Mouse (Mus musculus): ENCODE data around the gene Fam71a. TPM values are rescaled to one million over a fixed set of nuclear protein-coding genes. Genes with fewer than 3 reads are reported as not detected.

The Fam71a gene
- total and polyA plus RNA-seq, 3 experiments: not detected

GRCm38 (mm10) chr1:191135406-191135805 is 29.2 kb downstream of the Fam71a start:
- dilution Hi-C loops (cut with MboI; ENCODE audit: extremely low pct_ligation_motif_present, extremely low pct_unique_long_range_greater_than_20kb, low sequenced_read_pairs): no loop called here
- H3K27me3 ChIP-seq (replicated peaks): no peaks in the 10 kb centered on the region
- in situ Hi-C loops (cut with MboI; ENCODE audit: low pct_ligation_motif_present, low pct_unique_long_range_greater_than_20kb, low sequenced_read_pairs): no loop called here
- H3K4me1 ChIP-seq (ENCODE audit: control insufficient read depth in 1 of 2, insufficient read depth in 2 of 2): peaks cover 0 to 21% of the 10 kb centered on the region in 2 experiments; a peak in 2 of 4 replicates
- H3K36me3 ChIP-seq (replicated peaks in 1 of 2; ENCODE audit: control insufficient read depth in 1 of 2, insufficient read depth in 1 of 2, low read length in 1 of 2): no peaks in the 10 kb centered on the region
- H3K4me3 ChIP-seq (replicated peaks in 1 of 3; ENCODE audit: low read depth in 2 of 3, low read length in 2 of 3, poor library complexity in 1 of 3): no peak overlapping the region
- TF ChIP-seq KAT2A (IDR thresholded peaks at IDR 0.05; ENCODE audit: insufficient replicate concordance, low read length): no peak
- no peak for TF ChIP-seq RCOR1 (conservative IDR thresholded peaks at IDR 0.05; ENCODE audit: low read depth, low read length)
- TF ChIP-seq MYC (IDR thresholded peaks at IDR 0.05; ENCODE audit: low read depth, low read length): no peak
- no peak for TF ChIP-seq GABPA (IDR thresholded peaks at IDR 0.05; ENCODE audit: insufficient replicate concordance, low read depth, low read length)
- TF ChIP-seq ZC3H11A (IDR thresholded peaks at IDR 0.05; ENCODE audit: low read depth, low read length): no peak
- TF ChIP-seq USF1 (IDR thresholded peaks at IDR 0.05; ENCODE audit: low read depth, low read length): no peak
- TF ChIP-seq ZKSCAN1 (IDR thresholded peaks at IDR 0.05; ENCODE audit: borderline replicate concordance, low read depth, low read length): no peak
- TF ChIP-seq ZNF384 (IDR thresholded peaks at IDR 0.05; ENCODE audit: low read depth, low read length): no peak
- TF ChIP-seq BHLHE40 (IDR thresholded peaks at IDR 0.05; ENCODE audit: low read depth, low read length): no peak
- no peak for TF ChIP-seq CHD1 (IDR thresholded peaks at IDR 0.05; ENCODE audit: low read depth, low read length)
- TF ChIP-seq NRF1 (IDR thresholded peaks at IDR 0.05; ENCODE audit: low read depth, low read length): no peak
- no peak for TF ChIP-seq JUN (IDR thresholded peaks at IDR 0.05; ENCODE audit: insufficient read depth, low read depth, low read length)
- no peak for TF ChIP-seq UBTF (IDR thresholded peaks at IDR 0.05; ENCODE audit: low read depth, low read length)
- TF ChIP-seq HCFC1 (IDR thresholded peaks at IDR 0.05; ENCODE audit: low read depth, low read length): no peak
- no peaks in the 10 kb centered on the region for H3K79me2 ChIP-seq (replicated peaks; ENCODE audit: control insufficient read depth, extremely low read depth, insufficient read depth, poor library complexity, severe bottlenecking)
- peaks cover 1% of the 10 kb centered on the region for H3K9me3 ChIP-seq (replicated peaks; ENCODE audit: low read length)
- no peak overlapping the region for H3K27ac ChIP-seq (ENCODE audit: insufficient read depth, low read depth)
- no peak for DNase-seq (ENCODE audit: extremely low read depth)
- H3K9ac ChIP-seq (ENCODE audit: insufficient read depth, low read depth): no peak overlapping the region
- H3K4me2 ChIP-seq (ENCODE audit: insufficient read depth, low read depth, poor library complexity, severe bottlenecking): no peak overlapping the region

GRCm38 (mm10) chr1:191132934-191133333 is 31.7 kb downstream of the Fam71a start:
- H3K4me3 ChIP-seq (replicated peaks in 1 of 3; ENCODE audit: low read depth in 2 of 3, low read length in 2 of 3, poor library complexity in 1 of 3): no peak overlapping the region
- peaks cover 0 to 14% of the 10 kb centered on the region in 2 experiments; a peak in 2 of 4 replicates for H3K4me1 ChIP-seq (ENCODE audit: control insufficient read depth in 1 of 2, insufficient read depth in 2 of 2)
- no peak for DNase-seq (ENCODE audit: extremely low read depth)

More at GRCm38 (mm10) chr1:191132934-191133333, 31.7 kb downstream of the Fam71a start:
- H3K4me2 ChIP-seq (ENCODE audit: insufficient read depth, low read depth, poor library complexity, severe bottlenecking): no peak overlapping the region
- in situ Hi-C loops (cut with MboI; ENCODE audit: low pct_ligation_motif_present, low pct_unique_long_range_greater_than_20kb, low sequenced_read_pairs) (loop anchor here (5.0 kb wide), 1 partner anchor 44 kb away; no protein-coding TSS in a partner anchor), dilution Hi-C loops (cut with MboI; ENCODE audit: extremely low pct_ligation_motif_present, extremely low pct_unique_long_range_greater_than_20kb, low sequenced_read_pairs) (no loop called here)
- no peaks in the 10 kb centered on the region for H3K27me3 ChIP-seq (replicated peaks)
- peaks cover 16% of the 10 kb centered on the region for H3K9me3 ChIP-seq (replicated peaks; ENCODE audit: low read length)
- TF ChIP-seq HCFC1 (IDR thresholded peaks at IDR 0.05; ENCODE audit: low read depth, low read length) (no peak), NELFE (IDR thresholded peaks at IDR 0.05; ENCODE audit: low read depth, low read length) (no peak), MEF2A (IDR thresholded peaks at IDR 0.05; ENCODE audit: borderline replicate concordance, low read depth, low read length) (no peak), ZC3H11A (IDR thresholded peaks at IDR 0.05; ENCODE audit: low read depth, low read length) (no peak), MAZ (IDR thresholded peaks at IDR 0.05; ENCODE audit: low read depth, low read length) (no peak), UBTF (IDR thresholded peaks at IDR 0.05; ENCODE audit: low read depth, low read length) (no peak), ELF1 (IDR thresholded peaks at IDR 0.05; ENCODE audit: low read depth, low read length) (no peak), JUND (conservative IDR thresholded peaks at IDR 0.05; ENCODE audit: low read depth, low read length) (no peak), BHLHE40 (IDR thresholded peaks at IDR 0.05; ENCODE audit: low read depth, low read length) (no peak)
- no peaks in the 10 kb centered on the region for H3K79me2 ChIP-seq (replicated peaks; ENCODE audit: control insufficient read depth, extremely low read depth, insufficient read depth, poor library complexity, severe bottlenecking)
- no peaks in the 10 kb centered on the region for H3K36me3 ChIP-seq (replicated peaks in 1 of 2; ENCODE audit: control insufficient read depth in 1 of 2, insufficient read depth in 1 of 2, low read length in 1 of 2)
- H3K9ac ChIP-seq (ENCODE audit: insufficient read depth, low read depth): no peak overlapping the region
- no peak overlapping the region for H3K27ac ChIP-seq (ENCODE audit: insufficient read depth, low read depth)

Measured in CH12.LX (cell line).